Mouse (Mus musculus) heart, postnatal 0 days (tissue): ENCODE results near the gene Alcam. TPM values are rescaled to one million over a fixed set of nuclear protein-coding genes. Genes with fewer than 3 reads are reported as not detected.

Experiments used
- ATAC-seq: fragments of 200-750 bp; cut with Nextera tagmentation; 2 replicates; pipeline ENCODE4 v1.8.0; 2017; ENCODE audit warnings: low read depth, moderate number of reproducible peaks, moderate library complexity; ENCODE audit not compliant: insufficient read depth
- DNase-seq: peaks from one replicate; pipeline ENCODE4 v3.0.0-alpha.2; 2016; ENCODE audit warnings: low spot score
- H3K27ac ChIP-seq: fragments of 300-500 bp; sonication (generic); 2 replicates; pipeline ENCODE4 v1.5.1; 2014; ENCODE audit warnings: low read depth, mild to moderate bottlenecking
- H3K27me3 ChIP-seq: fragments of 300-500 bp; sonication (generic); 2 replicates; pipeline ENCODE4 v1.6.1; 2014; ENCODE audit warnings: low read length, mixed read lengths; ENCODE audit not compliant: control insufficient read depth, insufficient read depth
- H3K36me3 ChIP-seq: fragments of 300-500 bp; sonication (generic); replicated peaks from 2 replicates; pipeline ENCODE4 v1.6.1; 2014; ENCODE audit warnings: low read length, mixed read lengths; ENCODE audit not compliant: control insufficient read depth, insufficient read depth
- H3K4me1 ChIP-seq: fragments of 300-500 bp; sonication (generic); 2 replicates; pipeline ENCODE4 v1.6.1; 2014; ENCODE audit warnings: antibody characterized with exemption; ENCODE audit not compliant: control insufficient read depth, insufficient read depth
- H3K4me2 ChIP-seq: fragments of 300-500 bp; sonication (generic); 2 replicates; pipeline ENCODE4 v1.6.1; 2014; ENCODE audit warnings: low read depth, mild to moderate bottlenecking, low read length, moderate library complexity
- H3K4me3 ChIP-seq: fragments of 300-500 bp; sonication (generic); 2 replicates; pipeline ENCODE4 v1.5.1; 2014; ENCODE audit warnings: low read depth, low read length
- H3K9ac ChIP-seq: fragments of 300-500 bp; sonication (generic); replicated peaks from 2 replicates; pipeline ENCODE4 v1.6.1; 2014; ENCODE audit warnings: low read depth, low read length, mixed read lengths
- H3K9me3 ChIP-seq: fragments of 300-500 bp; sonication (generic); replicated peaks from 2 replicates; pipeline ENCODE4 v1.6.1; 2016; ENCODE audit warnings: low read length; ENCODE audit not compliant: control insufficient read depth
- CTCF ChIP-seq: IDR thresholded peaks from 2 replicates; pipeline ENCODE4 v1.5.1; 2016; ENCODE audit warnings: antibody characterized with exemption, control low read depth, low read depth
- EP300 ChIP-seq: IDR thresholded peaks from 2 replicates; pipeline ENCODE4 v1.6.1; 2016; ENCODE audit warnings: antibody characterized with exemption, low read depth
- WGBS: fragments of 180-500 bp; shearing (Covaris S2); extraction: QIAGEN DNeasy Blood & Tissue Kit; methylation state at CpG from one replicate; pipeline ENCODE4 v1.1.7; 2014; 5-methylcytosine and 5-hydroxymethylcytosine counted together
- polyA plus RNA-seq: library from polyadenylated mRNA; unstranded; fragments of >200 nt; fragmentation: Nextera tagmentation; extraction: Ambion mirVana; gene quantifications from 2 replicates; pipeline ENCODE4 v1.2.1, GENCODE M21; 2015
- total RNA-seq: library from RNA; depleted of rRNA; stranded (reverse); fragments of >200 nt; gene quantifications from 2 replicates; pipeline ENCODE4 v1.2.3, GENCODE M21; 2014; ENCODE audit warnings: low replicate concordance

The Alcam gene
- total and polyA plus RNA-seq, 2 experiments from 2014 or later = 2.1 to 20.3 TPM

GRCm38 (mm10) chr16:52378811-52379597 lies 74.9 kb downstream of the Alcam start:
- DNase-seq (no peak), ATAC-seq (no peak)
- Histone ChIP-seq H3K4me1 (no peaks in the 10 kb centered on the region), H3K36me3 (no peaks in the 10 kb centered on the region), H3K9me3 (no peaks in the 10 kb centered on the region), H3K4me2 (no peak overlapping the region), H3K9ac (no peak overlapping the region), H3K27me3 (no peaks in the 10 kb centered on the region), H3K27ac (no peak overlapping the region), H3K4me3 (no peak overlapping the region)
- WGBS = 47% methylated on average over 7 of the region's 7 CpGs
- TF ChIP-seq EP300 (no peak), CTCF (no peak)

- TF ChIP-seq CTCF = no peak
- no peak for TF ChIP-seq EP300
- Histone ChIP-seq H3K4me3 (no peak overlapping the region), H3K4me2 (no peak overlapping the region), H3K36me3 (no peaks in the 10 kb centered on the region), H3K27ac (no peak overlapping the region), H3K9ac (no peak overlapping the region), H3K9me3 (no peaks in the 10 kb centered on the region), H3K4me1 (no peaks in the 10 kb centered on the region), H3K27me3 (no peaks in the 10 kb centered on the region)
- ATAC-seq (no peak), DNase-seq (no peak)
- 82% methylated on average over 2 of the region's 2 CpGs for WGBS
Measured at GRCm38 (mm10) chr16:52376827-52377226, 77.0 kb downstream of the Alcam start.

DNA sequence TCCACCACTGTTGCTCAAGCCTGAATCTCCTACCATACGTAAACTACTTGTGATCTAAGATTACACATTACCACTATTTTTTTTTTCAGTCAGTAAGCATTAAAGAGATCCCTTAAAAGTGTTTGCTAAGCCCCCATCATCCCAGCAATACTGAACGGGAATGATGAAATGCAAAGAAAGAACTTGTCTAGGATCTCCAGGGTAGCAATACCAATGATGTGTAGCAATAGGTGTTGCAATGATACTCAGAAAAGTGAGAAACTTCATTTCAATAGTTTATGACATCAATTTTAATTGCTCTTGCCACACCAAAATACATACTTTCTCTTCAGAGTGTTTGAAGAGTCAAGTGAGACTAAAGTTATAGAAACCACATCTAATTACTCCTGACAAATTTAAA lies 81.9 kb downstream of the Alcam start:
- no peak overlapping the region for H3K27ac ChIP-seq

DNA sequence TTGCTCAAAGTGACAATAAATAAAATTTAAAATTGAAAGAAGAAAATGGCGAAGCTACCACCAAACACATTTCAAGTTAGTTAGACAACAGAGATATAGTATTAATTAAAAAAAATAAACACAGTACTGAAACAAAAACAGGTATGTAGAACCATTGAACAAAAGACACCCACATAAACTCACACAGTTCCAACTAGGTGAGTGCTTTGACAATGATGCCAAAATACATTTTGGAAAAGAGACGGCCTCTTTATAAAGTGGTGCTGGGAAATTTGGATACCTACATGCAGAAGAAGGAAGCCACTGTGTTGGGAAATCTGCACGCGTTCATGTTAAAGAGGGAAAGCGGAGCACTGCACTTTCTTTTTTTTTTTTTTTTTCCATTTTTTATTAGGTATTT lies 85.4 kb downstream of the Alcam start:
- H3K9me3 ChIP-seq = no peaks in the 10 kb centered on the region
- no peak for ATAC-seq
- H3K27me3 ChIP-seq = no peaks in the 10 kb centered on the region
- WGBS = 92% methylated on average over 5 of the region's 5 CpGs
- no peak for DNase-seq
- no peaks in the 10 kb centered on the region for H3K36me3 ChIP-seq
- no peak overlapping the region for H3K27ac ChIP-seq
- H3K4me1 ChIP-seq = no peaks in the 10 kb centered on the region
- no peak overlapping the region for H3K4me2 ChIP-seq
- H3K4me3 ChIP-seq = no peak overlapping the region
- no peak overlapping the region for H3K9ac ChIP-seq
- TF ChIP-seq EP300 (no peak), CTCF (no peak)

More for the DNA sequence above, 81.9 kb downstream of the Alcam start:
- H3K36me3 ChIP-seq = no peaks in the 10 kb centered on the region
- no peak for DNase-seq
- no peak for ATAC-seq
- H3K9ac ChIP-seq = no peak overlapping the region
- H3K4me3 ChIP-seq = no peak overlapping the region
- H3K27me3 ChIP-seq = no peaks in the 10 kb centered on the region
- no peaks in the 10 kb centered on the region for H3K9me3 ChIP-seq
- TF ChIP-seq EP300 = no peak
- TF ChIP-seq CTCF = no peak
- WGBS = 77% methylated on average over 2 of the region's 2 CpGs
- H3K4me2 ChIP-seq = no peak overlapping the region
- no peaks in the 10 kb centered on the region for H3K4me1 ChIP-seq

DNA sequence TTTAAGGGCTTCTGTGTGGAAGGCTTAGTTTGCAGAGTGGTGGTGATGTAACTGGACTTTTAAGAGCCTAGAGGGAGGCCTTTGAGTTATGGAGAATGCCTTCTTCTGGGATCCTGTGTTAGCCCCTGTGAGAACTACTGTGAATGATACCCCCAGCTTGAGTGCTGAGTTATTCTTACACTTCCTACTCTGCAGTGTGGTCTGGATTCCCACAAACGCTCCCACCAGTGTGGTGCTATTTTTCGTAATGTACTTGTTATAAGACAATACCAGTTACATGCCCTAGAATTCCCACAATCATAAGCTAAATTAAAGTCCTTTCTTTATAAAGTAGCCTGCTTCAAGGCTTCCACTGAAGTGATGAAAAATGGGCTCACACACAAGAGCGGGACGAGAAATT lies 87.0 kb downstream of the Alcam start:
- Histone ChIP-seq H3K4me1 (no peaks in the 10 kb centered on the region), H3K9ac (no peak overlapping the region), H3K36me3 (no peaks in the 10 kb centered on the region), H3K27me3 (no peaks in the 10 kb centered on the region), H3K4me2 (no peak overlapping the region), H3K27ac (no peak overlapping the region), H3K4me3 (no peak overlapping the region), H3K9me3 (no peaks in the 10 kb centered on the region)
- ATAC-seq (no peak), DNase-seq (no peak)
- TF ChIP-seq CTCF = no peak
- TF ChIP-seq EP300 = no peak
- 84% methylated on average over 4 of the region's 4 CpGs for WGBS

- H3K9ac ChIP-seq = no peak overlapping the region
- no peak overlapping the region for H3K27ac ChIP-seq
- H3K27me3 ChIP-seq = no peaks in the 10 kb centered on the region
- H3K4me3 ChIP-seq = no peak overlapping the region
- TF ChIP-seq CTCF = no peak
- no peak for TF ChIP-seq EP300
- no peak overlapping the region for H3K4me2 ChIP-seq
- DNase-seq (no peak), ATAC-seq (no peak)
- no peaks in the 10 kb centered on the region for H3K4me1 ChIP-seq
- no peaks in the 10 kb centered on the region for H3K9me3 ChIP-seq
- no peaks in the 10 kb centered on the region for H3K36me3 ChIP-seq
- 81% methylated on average over 4 of the region's 4 CpGs for WGBS
Measured at GRCm38 (mm10) chr16:52363944-52364511, 89.8 kb downstream of the Alcam start.
